Mouse (Mus musculus) olfactory bulb, adult 2 months (tissue): ENCODE results near the gene Bicd2. TPM values are rescaled to one million over a fixed set of nuclear protein-coding genes. Genes with fewer than 3 reads are reported as not detected.

Experiments used
- H3K27ac ChIP-seq: fragments of 200-500 bp; 2 replicates; pipeline ENCODE4 v1.5.1; 2012; ENCODE audit warnings: low read depth, low read length; ENCODE audit not compliant: insufficient read depth
- H3K4me1 ChIP-seq: fragments of 200-500 bp; 2 replicates; pipeline ENCODE4 v1.6.1; 2012; ENCODE audit warnings: low read length; ENCODE audit not compliant: control insufficient read depth, insufficient read depth
- H3K4me3 ChIP-seq: fragments of 200-500 bp; 2 replicates; pipeline ENCODE4 v1.5.1; 2012; ENCODE audit warnings: mild to moderate bottlenecking, low read depth, low read length, moderate library complexity; ENCODE audit not compliant: insufficient read depth
- CTCF ChIP-seq: fragments of 200-500 bp; IDR thresholded peaks from 2 replicates; pipeline ENCODE4 v1.5.1; 2012; ENCODE audit warnings: low read depth, mild to moderate bottlenecking, low read length, moderate library complexity; ENCODE audit not compliant: insufficient read depth
- POLR2A ChIP-seq: fragments of 200-500 bp; IDR thresholded peaks from 2 replicates; pipeline ENCODE4 v1.6.1; 2012; ENCODE audit warnings: mild to moderate bottlenecking, low read depth, low read length, moderate library complexity; ENCODE audit not compliant: insufficient read depth
- WGBS: fragments of 180-500 bp; shearing (Covaris S2); methylation state at CpG from one replicate; pipeline ENCODE4 v1.1.7; 2018; 5-methylcytosine and 5-hydroxymethylcytosine counted together
- polyA plus RNA-seq: library from polyadenylated mRNA; stranded (reverse); fragments of >200 nt; gene quantifications from 2 replicates; pipeline ENCODE4 v1.2.4, GENCODE M21; 2012; ENCODE audit warnings: low replicate concordance; ENCODE audit not compliant: missing spikeins, insufficient read depth, insufficient read length

Bicd2 gene
- polyA plus RNA-seq, 1 experiment = 48.0 TPM

GRCm38 (mm10) chr13:49407795-49408194 lies 66.4 kb downstream of the Bicd2 start:
- Histone ChIP-seq H3K27ac (no peak overlapping the region), H3K4me1 (no peaks in the 10 kb centered on the region), H3K4me3 (no peak overlapping the region)
- TF ChIP-seq CTCF = no peak
- TF ChIP-seq POLR2A = no peak

DNA sequence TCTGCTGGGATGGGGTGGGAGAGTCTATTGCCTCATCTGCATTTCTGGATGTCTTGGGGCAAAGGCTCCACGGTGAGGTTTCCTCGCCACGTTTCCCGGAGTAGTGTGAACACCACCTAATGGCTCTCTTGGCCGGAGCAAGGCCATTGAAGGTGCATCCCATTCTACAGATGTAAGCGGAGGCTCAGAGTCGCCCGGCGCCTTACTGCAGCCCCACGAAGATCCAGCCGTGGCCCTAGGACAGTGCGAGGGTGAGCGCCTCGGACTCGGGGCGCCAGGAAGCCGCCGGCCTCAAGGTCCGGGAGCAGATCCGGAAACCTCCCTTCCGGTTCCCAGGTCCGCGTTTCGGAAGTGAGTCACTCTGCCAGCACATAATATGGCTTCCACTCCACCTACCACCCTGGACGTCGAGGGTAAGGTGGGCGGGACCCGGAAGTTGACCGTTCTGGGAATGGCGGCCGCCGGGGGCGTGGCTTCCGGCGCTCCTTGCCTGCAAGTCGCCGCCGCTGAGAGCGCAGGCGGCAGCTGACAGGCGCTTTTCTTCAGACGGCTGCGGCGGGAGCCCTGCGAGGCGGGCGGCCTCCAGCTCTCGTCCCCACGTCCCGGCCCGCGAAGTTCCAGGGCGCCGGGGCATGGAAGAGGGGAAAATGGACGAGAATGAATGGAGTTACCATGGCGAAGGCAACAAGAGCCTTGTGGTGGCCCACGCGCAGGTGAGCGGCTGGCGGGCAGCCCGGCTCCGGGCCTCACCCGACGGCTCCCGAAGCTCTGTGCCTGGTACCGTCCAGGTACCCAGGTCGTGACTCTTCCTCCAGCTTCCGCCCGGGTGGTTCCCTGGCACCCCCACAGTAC lies 79.6 kb downstream of the Bicd2 start, which contains the start of gene Ippk:
Gene Ippk (plus strand): TSS at position 496 of the 852 bp plus-strand sequence.
- TF ChIP-seq POLR2A (peak; percentile 94), CTCF (no peak)
- WGBS = under 1% methylated on average over 68 of the region's 69 CpGs

DNA sequence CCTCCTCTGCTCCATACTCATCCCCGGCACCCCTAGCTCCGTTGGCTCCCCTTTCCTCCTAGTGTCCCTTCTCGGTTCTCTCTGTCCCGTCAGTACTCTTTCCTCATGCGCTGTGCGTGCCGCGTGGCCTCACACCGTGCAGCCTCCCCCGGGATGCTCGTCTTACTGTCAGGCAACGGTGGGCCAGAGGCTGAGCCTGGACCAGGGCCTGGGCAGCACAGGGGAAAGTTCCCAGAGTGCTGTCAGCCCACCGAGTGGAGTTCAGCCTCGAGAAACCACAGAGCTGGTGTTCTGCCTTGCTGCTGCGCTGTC lies 80.2 kb downstream of the Bicd2 start:
- Histone ChIP-seq H3K27ac (peak overlapping the region; percentile 27; the same call in 1 of the 2 replicates), H3K4me1 (peaks cover 12% of the 10 kb centered on the region), H3K4me3 (peak overlapping the region; percentile 63)
- under 1% methylated on average over 15 of the region's 15 CpGs for WGBS
- TF ChIP-seq POLR2A (no peak), CTCF (no peak)

More for the DNA sequence above, 79.6 kb downstream of the Bicd2 start, which contains the start of gene Ippk:
- Histone ChIP-seq H3K4me1 (peaks cover 12% of the 10 kb centered on the region), H3K27ac (peak within 1 kb of the TSS; percentile 57; the same call in 1 of the 2 replicates), H3K4me3 (peak within 1 kb of the TSS; percentile 63)

DNA sequence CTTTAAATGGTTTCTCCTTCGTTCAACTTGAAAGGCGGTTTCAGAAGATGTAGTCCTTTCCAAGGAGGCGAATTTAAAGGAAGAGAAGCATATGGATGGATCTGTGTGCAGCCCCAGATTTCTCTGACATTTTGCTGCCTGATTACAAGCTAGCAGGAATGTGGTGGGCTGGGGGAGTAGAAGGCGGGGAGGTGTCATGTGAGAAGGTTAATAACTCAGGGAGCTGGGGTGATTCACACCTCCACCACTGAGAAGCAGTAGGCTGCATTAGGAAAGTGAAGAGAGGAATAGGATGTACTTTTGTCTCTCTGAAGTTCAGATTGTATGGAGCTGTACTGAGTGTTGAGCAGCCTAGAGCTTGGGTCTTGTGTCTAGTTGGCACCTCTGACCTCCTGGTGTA lies 80.6 kb downstream of the Bicd2 start:
- TF ChIP-seq CTCF (no peak), POLR2A (no peak)
- 9% methylated on average over 4 of the region's 4 CpGs for WGBS
- H3K27ac ChIP-seq = peak overlapping the region; percentile 27; the same call in 1 of the 2 replicates
- peaks cover 12% of the 10 kb centered on the region for H3K4me1 ChIP-seq
- peak overlapping the region; percentile 63 for H3K4me3 ChIP-seq

DNA sequence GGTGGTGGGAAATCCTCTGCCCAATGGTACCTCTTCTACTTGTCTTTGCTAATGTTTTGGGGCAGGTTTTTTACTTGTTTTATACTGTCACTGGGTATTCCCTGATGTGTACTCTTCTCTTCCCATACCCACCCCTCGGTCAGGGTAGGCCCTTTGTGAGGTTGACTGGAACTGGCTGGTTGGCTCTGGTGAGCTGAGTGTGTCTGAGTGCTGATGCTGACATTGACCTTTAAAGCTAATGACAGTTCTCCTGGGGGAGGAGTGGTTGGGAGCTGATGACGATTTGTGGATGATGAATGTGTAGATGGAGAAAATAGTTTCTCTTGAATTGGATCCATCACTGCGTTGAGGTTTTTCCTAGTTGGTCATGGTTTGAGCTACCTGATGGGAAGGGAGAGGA lies 85.4 kb downstream of the Bicd2 start:
- TF ChIP-seq CTCF (no peak), POLR2A (no peak)
- WGBS = 72% methylated on average over 3 of the region's 3 CpGs
- Histone ChIP-seq H3K4me1 (peaks cover 26% of the 10 kb centered on the region), H3K4me3 (no peak overlapping the region), H3K27ac (no peak overlapping the region)

DNA sequence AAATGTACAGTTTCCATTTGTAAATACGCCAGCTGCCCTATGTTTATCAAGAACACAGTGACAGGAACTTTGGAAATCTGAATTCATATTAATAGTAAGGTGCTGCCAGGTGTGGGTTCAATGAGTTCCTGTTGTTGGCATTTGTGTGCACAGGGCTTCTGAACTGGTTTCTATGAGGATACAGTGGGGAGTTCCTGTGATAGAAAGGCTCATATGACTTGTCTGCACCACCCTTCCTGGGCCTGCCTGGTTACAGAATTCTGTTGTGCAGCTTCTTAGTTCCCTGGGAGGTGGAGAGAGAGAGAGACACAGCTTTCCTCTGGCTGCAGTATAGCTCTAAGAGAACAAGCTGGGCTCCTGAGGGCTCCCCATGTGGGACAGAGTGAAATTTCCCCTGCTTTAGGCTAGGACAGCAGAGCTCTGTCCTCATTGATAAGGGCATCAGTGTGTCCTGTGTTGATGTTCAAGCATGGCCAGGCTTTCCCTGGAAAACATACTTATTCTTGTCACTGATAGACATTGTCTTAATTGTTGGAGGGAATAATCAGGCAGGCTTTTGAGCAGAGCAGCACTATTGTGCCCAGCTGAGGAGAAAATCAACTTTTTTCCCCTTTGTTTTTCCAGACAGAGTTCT lies 86.8 kb downstream of the Bicd2 start:
- H3K27ac ChIP-seq = no peak overlapping the region
- TF ChIP-seq CTCF = no peak
- TF ChIP-seq POLR2A = no peak
- H3K4me1 ChIP-seq = peaks cover 16% of the 10 kb centered on the region
- WGBS = 91% methylated on average over 1 of the region's 1 CpGs
- no peak overlapping the region for H3K4me3 ChIP-seq

GRCm38 (mm10) chr13:49430529-49430928 lies 89.1 kb downstream of the Bicd2 start:
- peaks cover 16% of the 10 kb centered on the region for H3K4me1 ChIP-seq
- H3K4me3 ChIP-seq = no peak overlapping the region
- H3K27ac ChIP-seq = no peak overlapping the region
- TF ChIP-seq POLR2A (no peak), CTCF (no peak)
- 78% methylated on average over 4 of the region's 4 CpGs for WGBS

DNA sequence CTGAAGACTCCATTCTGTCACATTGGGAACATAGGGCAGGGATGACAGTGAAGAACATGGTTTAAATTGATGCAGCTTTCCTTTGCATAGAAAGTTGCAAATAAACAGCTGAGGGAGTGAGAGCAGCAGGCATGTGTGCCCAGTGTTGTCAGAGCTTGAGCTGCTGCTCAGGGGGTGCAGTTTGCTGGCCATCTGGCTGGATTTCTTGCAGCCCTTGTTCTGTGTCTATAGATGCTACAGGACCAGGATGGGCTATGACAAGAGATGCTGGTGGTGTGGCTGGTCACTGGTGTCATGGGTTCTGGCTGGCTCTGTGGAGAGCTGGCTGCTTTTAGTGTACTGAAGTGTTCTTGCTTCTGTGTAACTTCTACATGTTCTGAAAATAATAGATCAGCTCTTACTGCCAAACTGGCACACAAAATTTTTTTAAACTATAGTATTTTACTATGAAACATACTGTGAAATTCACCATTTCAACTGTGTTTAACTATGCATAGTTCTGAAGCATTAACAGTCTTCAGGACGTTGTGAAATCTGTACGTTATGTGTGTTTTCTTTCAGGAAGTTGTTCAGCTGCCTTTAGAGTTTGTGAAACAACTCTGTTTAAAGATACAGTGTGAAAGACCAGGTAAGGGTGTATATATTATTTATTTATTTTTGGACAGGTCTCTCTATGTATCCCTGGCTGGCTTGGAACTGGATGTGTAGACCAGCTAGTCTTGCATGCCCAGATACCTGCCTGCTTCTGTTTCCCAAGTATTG lies 92.1 kb downstream of the Bicd2 start:
- H3K4me3 ChIP-seq = no peak overlapping the region
- 92% methylated on average over 2 of the region's 2 CpGs for WGBS
- H3K4me1 ChIP-seq = peaks cover 9% of the 10 kb centered on the region
- no peak overlapping the region for H3K27ac ChIP-seq
- no peak for TF ChIP-seq CTCF
- TF ChIP-seq POLR2A = no peak
